ENCODE assay signal across 26 mouse cellular contexts in the genomic region with DNA sequence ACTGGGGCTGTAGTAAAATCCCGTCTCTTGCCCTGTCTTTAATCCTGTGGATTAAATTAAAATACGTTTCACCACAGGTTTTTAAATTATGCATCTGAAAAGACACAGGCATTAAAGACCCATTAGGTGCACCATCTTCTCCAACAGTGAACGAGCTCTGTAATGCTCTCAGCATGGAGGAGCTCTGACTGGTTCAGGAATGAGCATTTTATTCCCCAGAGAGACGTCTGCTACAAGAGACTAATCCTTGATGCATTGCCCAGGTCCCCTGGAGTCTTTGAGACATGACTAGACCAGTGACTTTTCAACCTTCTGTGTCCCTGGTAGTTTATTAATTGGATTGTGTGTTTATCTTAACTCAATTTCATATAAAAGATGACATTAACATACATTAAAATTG. TPM values are rescaled to one million over a fixed set of nuclear protein-coding genes. Genes with fewer than 3 reads are reported as not detected.
DNase-seq lines count a peak whose midpoint lies in the region; ATAC-seq lines count a peak whose summit lies in the region.
"Had no signal": no experiment of that assay in that cellular context is flagged by ENCODE, and none has a peak within 500 bp of the region (broad histone marks: within the 10 kb centered on the region; RNA-seq: fewer than 3 reads in every experiment).

No protein-coding gene starts in this region.

- H3K27me3 ChIP-seq in hindbrain, embryonic 14.5 days (ENCODE audit: control insufficient read depth, insufficient read depth, low read length), result no peaks in the 10 kb centered on the region
- no peaks in the 10 kb centered on the region for H3K27me3 ChIP-seq in hindbrain, embryonic 12.5 days
- H3K27me3 ChIP-seq in midbrain, embryonic 13.5 days, result no peaks in the 10 kb centered on the region
- no peaks in the 10 kb centered on the region for H3K27me3 ChIP-seq in midbrain, embryonic 15.5 days (replicated peaks)
- H3K27me3 ChIP-seq: CH12.LX; embryonic facial prominence, embryonic 13.5 days; forebrain, embryonic 12.5 days; forebrain, embryonic 15.5 days; heart, embryonic 12.5 days; heart, embryonic 15.5 days; hindbrain, embryonic 15.5 days; intestine, embryonic 15.5 days; Patski had no signal

- H3K27ac ChIP-seq in hindbrain, embryonic 14.5 days, result peak overlapping the region; percentile 36; the same call in 1 of the 2 replicates
- H3K27ac ChIP-seq in hindbrain, embryonic 12.5 days, result no peak overlapping the region
- no peak overlapping the region for H3K27ac ChIP-seq in midbrain, embryonic 13.5 days
- H3K27ac ChIP-seq in midbrain, embryonic 15.5 days, result no peak overlapping the region
- H3K27ac ChIP-seq: embryonic facial prominence, embryonic 10.5 days; embryonic facial prominence, embryonic 13.5 days; forebrain, embryonic 12.5 days; forebrain, embryonic 15.5 days; heart, embryonic 15.5 days; hindbrain, embryonic 15.5 days; intestine, embryonic 15.5 days had no signal

- H3K4me2 ChIP-seq in hindbrain, embryonic 14.5 days (replicated peaks), result no peak overlapping the region
- no peak overlapping the region for H3K4me2 ChIP-seq in hindbrain, embryonic 12.5 days (replicated peaks)
- no peak overlapping the region for H3K4me2 ChIP-seq in midbrain, embryonic 13.5 days (replicated peaks)
- no peak overlapping the region for H3K4me2 ChIP-seq in midbrain, embryonic 15.5 days
- H3K4me2 ChIP-seq: embryonic facial prominence, embryonic 13.5 days; forebrain, embryonic 12.5 days; forebrain, embryonic 15.5 days; heart, embryonic 12.5 days; heart, embryonic 15.5 days; hindbrain, embryonic 15.5 days; intestine, embryonic 15.5 days had no signal

- 20% methylated on average over 4 of the region's 4 CpGs for WGBS in hindbrain, embryonic 14.5 days
- WGBS in hindbrain, embryonic 12.5 days, result 39% methylated on average over 4 of the region's 4 CpGs
- 13% methylated on average over 4 of the region's 4 CpGs for WGBS in midbrain, embryonic 13.5 days
- WGBS in midbrain, embryonic 15.5 days, result 12% methylated on average over 4 of the region's 4 CpGs

- H3K9me3 ChIP-seq in hindbrain, embryonic 14.5 days (ENCODE audit: control insufficient read depth, low read length), result no peaks in the 10 kb centered on the region
- no peaks in the 10 kb centered on the region for H3K9me3 ChIP-seq in hindbrain, embryonic 12.5 days (replicated peaks)
- H3K9me3 ChIP-seq in midbrain, embryonic 13.5 days, result no peaks in the 10 kb centered on the region
- no peaks in the 10 kb centered on the region for H3K9me3 ChIP-seq in midbrain, embryonic 15.5 days
- H3K9me3 ChIP-seq: embryonic facial prominence, embryonic 10.5 days; embryonic facial prominence, embryonic 13.5 days; forebrain, embryonic 12.5 days; forebrain, embryonic 15.5 days; heart, embryonic 12.5 days; heart, embryonic 15.5 days; hindbrain, embryonic 15.5 days; intestine, embryonic 15.5 days had no signal

- no peaks in the 10 kb centered on the region; the same call in 1 of the 2 replicates for H3K4me1 ChIP-seq in hindbrain, embryonic 14.5 days (replicated peaks; ENCODE audit: control insufficient read depth, insufficient read depth, low read length)
- H3K4me1 ChIP-seq in hindbrain, embryonic 12.5 days, result no peaks in the 10 kb centered on the region
- peaks cover 4% of the 10 kb centered on the region for H3K4me1 ChIP-seq in midbrain, embryonic 13.5 days (replicated peaks)
- no peaks in the 10 kb centered on the region; the same call in 1 of the 2 replicates for H3K4me1 ChIP-seq in midbrain, embryonic 15.5 days
- H3K4me1 ChIP-seq: embryonic facial prominence, embryonic 10.5 days; embryonic facial prominence, embryonic 13.5 days; forebrain, embryonic 12.5 days; heart, embryonic 12.5 days; heart, embryonic 15.5 days; hindbrain, embryonic 15.5 days; intestine, embryonic 15.5 days had no signal

- no peaks in the 10 kb centered on the region for H3K36me3 ChIP-seq in hindbrain, embryonic 14.5 days (replicated peaks; ENCODE audit: control insufficient read depth, insufficient read depth)
- H3K36me3 ChIP-seq in hindbrain, embryonic 12.5 days, result no peaks in the 10 kb centered on the region
- no peaks in the 10 kb centered on the region for H3K36me3 ChIP-seq in midbrain, embryonic 13.5 days
- no peaks in the 10 kb centered on the region for H3K36me3 ChIP-seq in midbrain, embryonic 15.5 days (replicated peaks)
- H3K36me3 ChIP-seq: embryonic facial prominence, embryonic 10.5 days; embryonic facial prominence, embryonic 13.5 days; forebrain, embryonic 12.5 days; forebrain, embryonic 15.5 days; G1E; heart, embryonic 12.5 days; heart, embryonic 15.5 days; hindbrain, embryonic 15.5 days; intestine, embryonic 15.5 days had no signal

- no peak for ATAC-seq in hindbrain, embryonic 14.5 days (ENCODE audit: low FRiP score)
- no peak for ATAC-seq in hindbrain, embryonic 12.5 days (ENCODE audit: low FRiP score)
- ATAC-seq in midbrain, embryonic 13.5 days, result peak; percentile 75; the same call in 1 of the 2 replicates
- no peak for ATAC-seq in midbrain, embryonic 15.5 days (replicated peaks)
- ATAC-seq: forebrain, embryonic 15.5 days; intestine, embryonic 15.5 days had no signal

- H3K4me3 ChIP-seq in hindbrain, embryonic 14.5 days (replicated peaks; ENCODE audit: low read length), result no peak overlapping the region
- H3K4me3 ChIP-seq in hindbrain, embryonic 12.5 days, result no peak overlapping the region
- H3K4me3 ChIP-seq in midbrain, embryonic 13.5 days (replicated peaks), result no peak overlapping the region
- H3K4me3 ChIP-seq in midbrain, embryonic 15.5 days, result no peak overlapping the region
- H3K4me3 ChIP-seq: embryonic facial prominence, embryonic 10.5 days; embryonic facial prominence, embryonic 13.5 days; erythroblast, embryonic 14.5 days; forebrain, embryonic 12.5 days; forebrain, embryonic 15.5 days; heart, embryonic 12.5 days; heart, embryonic 15.5 days; hindbrain, embryonic 15.5 days; intestine, embryonic 15.5 days had no signal

- no peak for DNase-seq in hindbrain, embryonic 14.5 days (ENCODE audit: low spot score)
- DNase-seq in retina, embryonic 14.5 days (ENCODE audit: low spot score), result peak; percentile 40
- no peak for DNase-seq in retina, postnatal 1 day
- DNase-seq: adrenal gland, postnatal 10 days; adrenal gland, postnatal 36 days; B cell, adult 2 months; cerebellum, adult 11 months; cerebellum, adult 9-11 months; cerebellum, postnatal 25 days; gastrocnemius, postnatal 25 days; heart, postnatal 36 days had no signal

- no peak overlapping the region for H3K9ac ChIP-seq in hindbrain, embryonic 14.5 days
- H3K9ac ChIP-seq in hindbrain, embryonic 12.5 days, result no peak overlapping the region
- H3K9ac ChIP-seq in midbrain, embryonic 13.5 days (replicated peaks), result no peak overlapping the region
- no peak overlapping the region for H3K9ac ChIP-seq in midbrain, embryonic 15.5 days
- H3K9ac ChIP-seq: embryonic facial prominence, embryonic 13.5 days; forebrain, embryonic 12.5 days; forebrain, embryonic 15.5 days; heart, embryonic 12.5 days; heart, embryonic 15.5 days; hindbrain, embryonic 15.5 days; intestine, embryonic 15.5 days had no signal

RNA-seq across cellular contexts. Expression of a gene that starts 38.6 kb away (rescaled TPM):
- polyA plus RNA-seq in hindbrain, embryonic 14.5 days (2014; fragmentation: Nextera tagmentation; extraction: Ambion mirVana), result 31.7 and 33.5 TPM in 2 replicates
- polyA plus RNA-seq in hindbrain, embryonic 12.5 days (2016; fragmentation: Nextera tagmentation; extraction: Ambion mirVana), result 27.4 and 35.3 TPM in 2 replicates
- polyA plus RNA-seq in midbrain, embryonic 13.5 days (2015; fragmentation: Nextera tagmentation; extraction: Ambion mirVana), result 23.8 and 25.9 TPM in 2 replicates
- 35.1 and 35.5 TPM in 2 replicates for polyA plus RNA-seq in midbrain, embryonic 15.5 days (2015; fragmentation: Nextera tagmentation; extraction: Ambion mirVana)
- polyA plus RNA-seq: G1E, Patski had no signal
